Mouse (Mus musculus) stomach, embryonic 14.5 days (tissue): ENCODE measurements around the gene Bzw2. TPM values are rescaled to one million over a fixed set of nuclear protein-coding genes. Genes with fewer than 3 reads are reported as not detected.

Source experiments
- ATAC-seq: fragments of 200-750 bp; cut with Nextera tagmentation; 2 replicates; pipeline ENCODE4 v1.8.0; 2017; ENCODE audit warnings: low read depth, moderate TSS enrichment; ENCODE audit not compliant: insufficient number of reproducible peaks, insufficient read depth, low FRiP score
- H3K27ac ChIP-seq: fragments of 300-500 bp; sonication (generic); 2 replicates; pipeline ENCODE4 v1.5.1; 2014; ENCODE audit warnings: mild to moderate bottlenecking, low read length, moderate library complexity, mixed read lengths
- H3K27me3 ChIP-seq: fragments of 300-500 bp; sonication (generic); 2 replicates; pipeline ENCODE4 v1.6.1; 2014; ENCODE audit warnings: low read length, control low read depth, mixed read lengths; ENCODE audit not compliant: control insufficient read depth, insufficient read depth
- H3K36me3 ChIP-seq: fragments of 300-500 bp; sonication (generic); 2 replicates; pipeline ENCODE4 v1.6.1; 2014; ENCODE audit warnings: mild to moderate bottlenecking, control low read depth, low read length, moderate library complexity, mixed read lengths; ENCODE audit not compliant: control insufficient read depth, insufficient read depth
- H3K4me1 ChIP-seq: fragments of 300-500 bp; sonication (generic); 2 replicates; pipeline ENCODE4 v1.6.1; 2014; ENCODE audit warnings: low read length, control low read depth, mixed read lengths; ENCODE audit not compliant: control insufficient read depth, insufficient read depth
- H3K4me2 ChIP-seq: fragments of 300-500 bp; sonication (generic); replicated peaks from 2 replicates; pipeline ENCODE4 v1.6.1; 2014; ENCODE audit warnings: low read depth, low read length, control low read depth
- H3K4me3 ChIP-seq: fragments of 300-500 bp; sonication (generic); 2 replicates; pipeline ENCODE4 v1.5.1; 2014; ENCODE audit warnings: low read depth, low read length, control low read depth
- H3K9ac ChIP-seq: fragments of 300-500 bp; sonication (generic); replicated peaks from 2 replicates; pipeline ENCODE4 v1.6.1; 2014; ENCODE audit warnings: low read depth, mild to moderate bottlenecking, control low read depth, low read length, moderate library complexity, mixed read lengths
- H3K9me3 ChIP-seq: fragments of 300-500 bp; sonication (generic); 2 replicates; pipeline ENCODE4 v1.6.1; 2016; ENCODE audit warnings: low read depth, low read length, control low read depth; ENCODE audit not compliant: control insufficient read depth
- WGBS: fragments of 180-500 bp; shearing (Covaris S2); extraction: QIAGEN DNeasy Blood & Tissue Kit; methylation state at CpG from one replicate; pipeline ENCODE4 v1.1.7; 2014; 5-methylcytosine and 5-hydroxymethylcytosine counted together
- polyA plus RNA-seq: library from polyadenylated mRNA; unstranded; fragments of >200 nt; fragmentation: Nextera tagmentation; extraction: Ambion mirVana; gene quantifications from 2 replicates; pipeline ENCODE4 v1.2.1, GENCODE M21; 2014

Gene Bzw2
- polyA plus RNA-seq, 1 experiment from 2014 or later = 228 TPM

DNA sequence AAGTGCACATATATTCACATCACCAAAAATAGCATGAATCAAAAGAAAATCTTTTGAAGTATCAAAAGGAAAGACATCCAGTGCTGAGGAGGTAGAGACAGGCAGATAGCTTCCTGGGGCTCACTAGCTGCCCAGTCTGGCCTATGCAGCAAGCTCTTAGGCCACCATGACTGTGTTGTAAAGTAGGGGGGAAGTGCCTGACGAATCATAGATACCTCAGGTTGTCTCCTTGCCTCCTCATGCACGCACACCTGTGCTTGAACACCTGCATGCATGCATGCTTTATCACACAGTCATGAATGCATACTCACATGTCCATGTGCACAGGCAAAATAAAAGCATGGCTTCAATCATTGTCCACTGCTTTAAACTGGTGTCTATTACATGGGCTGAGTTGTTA, 113.2 kb downstream of the Bzw2 start:
- 82% methylated on average over 2 of the region's 2 CpGs for WGBS
- ATAC-seq = no peak
- Histone ChIP-seq H3K9me3 (no peaks in the 10 kb centered on the region), H3K4me3 (no peak overlapping the region), H3K4me2 (no peak overlapping the region), H3K27me3 (no peaks in the 10 kb centered on the region), H3K9ac (no peak overlapping the region), H3K4me1 (peaks cover 4% of the 10 kb centered on the region; the same call in 1 of the 2 replicates), H3K27ac (no peak overlapping the region), H3K36me3 (no peaks in the 10 kb centered on the region)

DNA sequence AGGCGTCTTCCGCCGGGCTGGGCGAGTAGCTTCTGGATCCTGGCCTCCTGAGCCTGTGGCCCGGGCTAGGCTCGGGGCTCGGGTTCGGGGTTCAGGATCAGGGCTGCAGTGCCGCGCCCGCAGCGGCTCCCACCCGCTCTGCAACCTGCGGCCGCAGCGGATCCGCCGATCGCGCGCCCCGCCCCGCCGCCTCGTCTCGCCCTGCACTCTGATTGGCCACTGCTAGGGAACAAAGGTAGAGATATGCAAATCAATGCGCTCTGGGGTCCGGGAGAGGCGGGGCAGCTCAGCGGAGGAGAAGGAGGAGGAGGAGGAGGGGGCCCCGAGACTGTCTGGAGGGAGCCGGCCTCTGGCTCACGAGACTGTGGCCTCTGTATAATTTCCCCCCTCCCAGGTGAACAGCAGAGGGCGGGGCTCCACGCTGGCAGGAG, 115.5 kb downstream of the Bzw2 start, which contains the start of gene Tspan13:
Tspan13 (minus strand) TSS at position 153 of the 431 bp plus-strand sequence.
- peak within 1 kb of the TSS; percentile 53 for H3K9ac ChIP-seq
- H3K4me3 ChIP-seq = peak within 1 kb of the TSS; percentile 87
- H3K9me3 ChIP-seq = no peaks in the 10 kb centered on the region
- no peaks in the 10 kb centered on the region for H3K36me3 ChIP-seq
- H3K27me3 ChIP-seq = no peaks in the 10 kb centered on the region
- H3K27ac ChIP-seq = peak within 1 kb of the TSS; percentile 30
- H3K4me2 ChIP-seq = peak within 1 kb of the TSS; percentile 95
- ATAC-seq = peak; percentile 97
- H3K4me1 ChIP-seq = peaks cover 4% of the 10 kb centered on the region; the same call in 1 of the 2 replicates
- 0% methylated on average over 33 of the region's 35 CpGs for WGBS

Other genes with a start within 250 kb of the Bzw2 start
- 0.76 and 0.84 TPM in 2 replicates for gene Agr3, start 232.5 kb downstream of the Bzw2 start, polyA plus RNA-seq
- 223 TPM in 2 replicates for gene Agr2, start 165.2 kb downstream of the Bzw2 start, polyA plus RNA-seq
- 123 and 132 TPM in 2 replicates for gene Tspan13, start 115.6 kb downstream of the Bzw2 start, polyA plus RNA-seq
- 44.7 and 51.3 TPM in 2 replicates for gene Ankmy2, start 966 bp downstream of the Bzw2 start, polyA plus RNA-seq
- not detected in 2 replicates for gene Lrrc72, start 95.3 kb upstream of the Bzw2 start, polyA plus RNA-seq
- gene Sostdc1, start 156.1 kb upstream of the Bzw2 start, polyA plus RNA-seq = 7.8 and 8.3 TPM in 2 replicates
- 12.4 and 13.7 TPM in 2 replicates for gene Ispd, start 223.4 kb upstream of the Bzw2 start, polyA plus RNA-seq
- 2.1 and 2.7 TPM in 2 replicates for gene D630036H23Rik, start 224.1 kb upstream of the Bzw2 start, polyA plus RNA-seq